Mouse (Mus musculus) spleen, adult 2 months (tissue): ENCODE results near the gene Fnbp1. TPM values are rescaled to one million over a fixed set of nuclear protein-coding genes. Genes with fewer than 3 reads are reported as not detected.

ENCODE experiments used
- DNase-seq, 2 experiments: peaks; one replicate each; pipeline versions ENCODE4 v3.0.0 to v3.0.0-alpha.2; 2012 to 2021; ENCODE audit warnings: low spot score in 2 of 2, low read depth in 1 of 2
- H3K27ac ChIP-seq: fragments of 200-500 bp; 2 replicates; pipeline ENCODE4 v1.5.1; 2012; ENCODE audit warnings: low read length, inconsistent platforms; ENCODE audit not compliant: insufficient read depth
- H3K27me3 ChIP-seq: fragments of 200-500 bp; 2 replicates; pipeline ENCODE4 v1.6.1; 2012; ENCODE audit warnings: mild to moderate bottlenecking, moderate library complexity, low read length, inconsistent platforms; ENCODE audit not compliant: control insufficient read depth, insufficient read depth
- H3K36me3 ChIP-seq: fragments of 200-500 bp; 2 replicates; pipeline ENCODE4 v1.6.1; 2012; ENCODE audit warnings: mild to moderate bottlenecking, low read length, inconsistent platforms; ENCODE audit not compliant: control insufficient read depth, insufficient read depth
- H3K4me1 ChIP-seq: fragments of 200-500 bp; 2 replicates; pipeline ENCODE4 v1.6.1; 2011; ENCODE audit warnings: inconsistent platforms; ENCODE audit not compliant: control insufficient read depth, insufficient read depth, insufficient read length
- H3K4me3 ChIP-seq: fragments of 200-500 bp; 2 replicates; pipeline ENCODE4 v1.5.1; 2011; ENCODE audit warnings: mild to moderate bottlenecking, inconsistent platforms; ENCODE audit not compliant: insufficient read depth, insufficient read length; ENCODE audit errors: extremely low read depth
- CTCF ChIP-seq: fragments of 200-500 bp; IDR thresholded peaks from 2 replicates; pipeline ENCODE4 v1.5.1; 2011; ENCODE audit warnings: mild to moderate bottlenecking, inconsistent platforms; ENCODE audit not compliant: insufficient read depth, insufficient read length, insufficient replicate concordance; ENCODE audit errors: extremely low read depth
- POLR2A ChIP-seq: fragments of 200-500 bp; IDR thresholded peaks from 2 replicates; pipeline ENCODE4 v1.6.1; 2011; ENCODE audit warnings: low read depth, low read length, inconsistent platforms
- WGBS: fragments of 180-500 bp; shearing (Covaris S2); methylation state at CpG from one replicate; pipeline ENCODE4 v1.1.7; 2018; 5-methylcytosine and 5-hydroxymethylcytosine counted together
- polyA plus RNA-seq: library from polyadenylated mRNA; depleted of rRNA; stranded (reverse); fragments of >200 nt; gene quantifications from 2 replicates; pipeline ENCODE4 v1.2.3, GENCODE M21; 2012

The Fnbp1 gene
- polyA plus RNA-seq, 1 experiment, result 78.7 TPM

GRCm38 (mm10) chr2:31098616-31099015, 43.2 kb downstream of the Fnbp1 start:
- DNase-seq, result no peak
- H3K4me3 ChIP-seq, result no peak overlapping the region
- no peak for TF ChIP-seq CTCF
- no peak for TF ChIP-seq POLR2A
- H3K4me1 ChIP-seq, result 0 out of 2 replicates have a peak, but pooled peaks cover 5% of the 10 kb centered on the region
- H3K27me3 ChIP-seq, result no peaks in the 10 kb centered on the region
- H3K36me3 ChIP-seq, result peaks cover 39% of the 10 kb centered on the region
- no peak overlapping the region for H3K27ac ChIP-seq
- 90% methylated on average over 11 of the region's 11 CpGs for WGBS

GRCm38 (mm10) chr2:31097276-31097675, 44.5 kb downstream of the Fnbp1 start:
- Histone ChIP-seq H3K4me3 (no peak overlapping the region), H3K27ac (no peak overlapping the region), H3K27me3 (no peaks in the 10 kb centered on the region), H3K36me3 (peaks cover 35% of the 10 kb centered on the region), H3K4me1 (0 out of 2 replicates have a peak, but pooled peaks cover 5% of the 10 kb centered on the region)
- TF ChIP-seq CTCF, result no peak
- no peak for TF ChIP-seq POLR2A
- WGBS, result 69% methylated on average over 2 of the region's 2 CpGs
- DNase-seq, result no peak

GRCm38 (mm10) chr2:31096119-31096518, 45.7 kb downstream of the Fnbp1 start:
- no peak overlapping the region for H3K27ac ChIP-seq
- H3K27me3 ChIP-seq, result no peaks in the 10 kb centered on the region
- WGBS, result 93% methylated on average over 15 of the region's 15 CpGs
- H3K36me3 ChIP-seq, result peaks cover 32% of the 10 kb centered on the region
- TF ChIP-seq CTCF (no peak), POLR2A (no peak)
- DNase-seq, result no peak
- no peak overlapping the region for H3K4me3 ChIP-seq
- 0 out of 2 replicates have a peak, but pooled peaks cover 5% of the 10 kb centered on the region for H3K4me1 ChIP-seq

GRCm38 (mm10) chr2:31094565-31094964, 47.2 kb downstream of the Fnbp1 start:
- TF ChIP-seq POLR2A (no peak), CTCF (no peak)

DNA sequence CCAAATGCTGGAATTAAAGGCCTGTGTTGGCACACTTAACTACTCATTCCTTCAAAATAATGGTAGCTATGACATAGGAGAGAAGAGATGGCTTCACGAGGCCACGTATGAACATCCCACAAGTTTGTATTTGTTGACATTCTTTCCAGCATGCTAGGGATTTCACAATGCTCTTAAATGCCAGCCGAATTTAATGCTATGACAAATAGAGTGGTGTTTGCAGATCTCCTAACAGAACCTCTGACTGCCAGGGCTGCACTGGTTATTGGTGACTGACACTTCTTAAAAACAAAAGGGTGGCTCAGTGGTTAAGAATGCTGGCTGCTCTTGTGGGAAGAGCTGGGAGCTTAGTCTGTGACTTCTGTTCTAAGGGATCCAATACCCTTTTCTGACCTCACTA, 48.9 kb downstream of the Fnbp1 start:
- peaks cover 30% of the 10 kb centered on the region; the same call in 1 of the 2 replicates for H3K4me1 ChIP-seq
- DNase-seq, result no peak
- WGBS, result 87% methylated on average over 3 of the region's 3 CpGs

More at GRCm38 (mm10) chr2:31094565-31094964, 47.2 kb downstream of the Fnbp1 start:
- 61% methylated on average over 5 of the region's 5 CpGs for WGBS
- Histone ChIP-seq H3K4me1 (peaks cover 15% of the 10 kb centered on the region; the same call in 1 of the 2 replicates), H3K36me3 (peaks cover 21% of the 10 kb centered on the region), H3K4me3 (no peak overlapping the region), H3K27ac (no peak overlapping the region), H3K27me3 (no peaks in the 10 kb centered on the region)
- no peak for DNase-seq

GRCm38 (mm10) chr2:31091182-31091581, 50.6 kb downstream of the Fnbp1 start:
- no peaks in the 10 kb centered on the region for H3K27me3 ChIP-seq
- WGBS, result 88% methylated on average over 3 of the region's 3 CpGs

More for the DNA sequence above, 48.9 kb downstream of the Fnbp1 start:
- H3K4me3 ChIP-seq, result no peak overlapping the region
- H3K36me3 ChIP-seq, result peaks cover 19% of the 10 kb centered on the region
- no peaks in the 10 kb centered on the region for H3K27me3 ChIP-seq
- no peak for TF ChIP-seq POLR2A
- no peak for TF ChIP-seq CTCF
- H3K27ac ChIP-seq, result no peak overlapping the region

GRCm38 (mm10) chr2:31089607-31090006, 52.2 kb downstream of the Fnbp1 start:
- no peak for DNase-seq
- peaks cover 42% of the 10 kb centered on the region; the same call in 1 of the 2 replicates for H3K4me1 ChIP-seq
- no peak overlapping the region for H3K4me3 ChIP-seq
- H3K27me3 ChIP-seq, result no peaks in the 10 kb centered on the region
- no peak overlapping the region; the same call in 1 of the 2 replicates for H3K27ac ChIP-seq
- H3K36me3 ChIP-seq, result peaks cover 10% of the 10 kb centered on the region
- 92% methylated on average over 16 of the region's 16 CpGs for WGBS
- TF ChIP-seq POLR2A (no peak), CTCF (no peak)

More at GRCm38 (mm10) chr2:31091182-31091581, 50.6 kb downstream of the Fnbp1 start:
- Histone ChIP-seq H3K4me3 (no peak overlapping the region), H3K4me1 (peaks cover 42% of the 10 kb centered on the region; the same call in 1 of the 2 replicates), H3K27ac (no peak overlapping the region), H3K36me3 (peaks cover 16% of the 10 kb centered on the region)
- TF ChIP-seq POLR2A, result no peak
- no peak for TF ChIP-seq CTCF
- DNase-seq, result no peak
